Mouse (Mus musculus): Measurements from ENCODE around the gene Cenpx.

DNA sequence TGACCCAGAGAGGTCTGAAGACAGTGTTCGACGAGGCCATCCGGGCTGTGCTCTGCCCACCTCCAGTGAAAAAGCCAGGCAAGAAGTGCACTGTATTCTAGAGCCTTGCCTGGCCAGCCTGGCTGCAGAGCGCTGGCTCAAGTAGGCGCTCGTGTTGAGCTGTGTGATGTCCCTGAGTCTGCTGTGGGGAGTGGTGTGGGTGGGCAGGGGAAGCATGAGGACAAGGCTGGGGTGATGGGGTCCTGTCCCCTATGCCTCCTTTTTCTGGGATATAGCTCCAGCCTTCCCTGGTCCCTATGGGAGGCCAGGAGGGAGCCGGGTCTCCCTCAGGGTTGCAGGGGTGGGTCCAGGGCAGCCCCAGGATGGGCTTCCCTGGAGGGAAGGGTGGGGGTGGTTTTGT, 10.0 kb upstream of the Cenpx start:
- no peak for TF ChIP-seq MAFK (IDR thresholded peaks at IDR 0.05; ENCODE audit: insufficient read depth, low read depth, low read length)
- no peak for TF ChIP-seq ZNF384 (IDR thresholded peaks at IDR 0.05; ENCODE audit: low read depth, low read length)
- TF ChIP-seq CHD2 (IDR thresholded peaks at IDR 0.05; ENCODE audit: low read depth, low read length), result no peak
- TF ChIP-seq HCFC1 (IDR thresholded peaks at IDR 0.05; ENCODE audit: borderline replicate concordance, insufficient read depth, low read length), result no peak
